Mouse (Mus musculus) cerebellum, postnatal 36 days (tissue): ENCODE results near the gene Col10a1.
"Not testable (repeated sequence)": the region's sequence is repeated elsewhere in the genome, so short reads cannot be mapped to it uniquely, and the experiment has no call there.

Experiments
- DNase-seq, 2 experiments: peaks; one replicate each; pipeline ENCODE4 v3.0.0; 2021 to 2022; ENCODE audit warnings: mixed read lengths in 2 of 2

Gene Col10a1

DNA sequence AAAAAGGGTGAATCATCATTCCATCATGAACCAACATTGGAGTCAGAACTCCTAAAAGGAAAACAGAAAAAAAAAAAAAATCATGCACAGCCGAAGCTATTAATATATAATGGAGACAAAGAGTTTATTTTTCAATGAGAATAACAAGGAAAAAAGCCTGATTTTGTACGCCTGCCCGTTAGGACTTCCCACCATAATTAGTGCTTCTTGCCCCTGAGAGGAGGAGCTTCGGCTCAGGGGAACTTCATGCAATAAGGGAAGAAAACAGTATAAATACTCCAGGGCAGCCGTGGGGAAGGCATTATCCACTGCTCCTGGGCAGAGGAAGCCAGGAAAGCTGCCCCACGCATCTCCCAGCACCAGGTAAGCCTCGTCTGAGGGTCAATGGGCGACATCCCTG is at the start of gene Col10a1:
Gene Col10a1, plus strand, starts transcription at position 301 of the 400 bp plus-strand sequence.
- no peak for DNase-seq

DNA sequence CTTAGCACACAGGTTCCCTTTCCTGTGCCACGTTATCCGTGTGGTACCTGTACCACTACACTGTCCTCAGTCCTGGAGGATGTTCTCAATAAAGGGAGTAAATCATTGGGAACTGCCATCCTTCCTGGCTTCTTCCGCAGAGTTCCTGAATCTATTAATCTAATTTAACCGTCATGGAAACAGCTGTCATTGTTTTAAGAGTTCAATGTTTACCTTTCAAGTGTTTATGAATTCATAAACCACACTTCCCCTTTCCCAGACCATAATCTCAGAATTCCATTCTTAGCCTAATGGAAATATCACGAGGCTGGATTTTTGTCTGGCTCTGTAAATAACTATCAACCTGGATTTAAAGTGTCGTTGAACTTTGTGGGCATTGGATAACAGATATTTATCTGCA is 48.8 kb upstream of the Col10a1 start:
- no peak for DNase-seq

DNA sequence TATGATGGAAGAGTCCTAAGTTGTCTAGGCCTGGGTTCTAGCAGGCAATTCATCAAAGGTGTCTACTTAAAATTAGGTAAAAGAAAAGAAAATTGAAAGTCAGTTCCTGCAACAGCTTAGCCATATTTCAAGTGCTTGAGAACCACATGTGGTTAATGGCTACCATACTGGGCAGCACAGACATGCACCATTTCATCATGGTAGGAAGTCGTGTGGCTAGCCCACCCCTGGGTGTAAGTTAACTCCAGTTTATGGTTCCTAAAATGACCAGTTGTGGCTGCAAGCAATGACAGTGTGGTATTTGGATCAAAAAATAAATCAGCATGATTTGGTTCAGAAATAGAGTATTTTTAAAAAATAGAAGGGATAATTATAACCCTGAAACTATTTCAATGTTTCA is 47.9 kb upstream of the Col10a1 start:
- DNase-seq: no peak

DNA sequence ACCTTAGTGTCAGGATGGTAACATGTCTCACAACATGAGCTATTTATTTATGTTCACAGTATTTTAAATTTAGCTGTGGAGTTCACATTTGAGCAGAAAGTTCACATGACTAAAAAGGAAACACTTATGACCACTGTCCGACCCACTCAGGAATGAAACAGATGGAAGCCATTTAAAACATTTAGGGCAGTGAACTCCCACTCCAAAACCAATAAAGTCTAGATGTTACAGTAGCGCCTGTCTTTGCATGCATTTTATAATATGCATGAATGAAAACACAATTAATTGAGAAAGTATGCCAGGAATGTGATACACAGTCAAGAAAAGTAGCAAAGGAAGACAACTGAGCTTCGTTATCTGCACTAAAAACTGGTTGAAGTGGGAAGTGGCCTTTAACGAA is 37.6 kb upstream of the Col10a1 start:
- DNase-seq: no peak

DNA sequence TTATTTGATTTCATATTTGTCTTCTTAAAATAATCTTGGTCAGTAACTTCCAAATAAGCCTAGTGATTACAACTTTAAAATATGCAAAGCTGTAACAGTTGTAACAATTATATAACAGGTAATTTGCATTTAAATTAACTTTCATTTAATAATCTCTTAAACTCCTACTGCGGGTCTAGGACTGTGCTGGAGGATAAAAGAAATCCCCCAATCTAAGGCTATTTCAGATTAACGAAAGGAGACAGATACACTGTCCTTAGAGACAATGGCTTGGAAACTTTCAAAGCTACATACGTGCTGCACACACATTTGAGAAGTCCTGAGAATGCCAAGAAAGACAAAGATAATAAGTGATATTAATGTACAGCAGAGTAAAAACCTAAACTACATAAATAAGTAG is 31.5 kb upstream of the Col10a1 start:
- DNase-seq: no peak

DNA sequence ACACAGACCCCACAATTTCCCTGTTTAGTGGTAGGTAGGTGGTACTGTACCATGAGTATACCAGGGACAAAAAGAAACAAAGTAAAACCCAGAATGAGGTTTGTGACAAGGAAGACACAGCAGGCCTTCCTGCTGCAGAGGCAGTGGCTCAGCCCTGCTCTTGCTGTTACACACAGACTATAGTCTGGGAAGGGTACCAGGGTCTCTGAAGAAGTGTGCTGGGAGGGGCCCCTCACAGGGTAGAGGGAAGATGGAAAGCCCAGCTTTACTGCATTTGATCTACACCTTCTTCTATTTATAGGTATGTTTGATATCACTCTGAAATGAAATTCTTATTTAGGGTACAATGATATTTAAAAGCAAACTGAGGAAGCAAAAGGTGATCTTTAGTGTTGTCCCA is 26.0 kb upstream of the Col10a1 start:
- no peak for DNase-seq

DNA sequence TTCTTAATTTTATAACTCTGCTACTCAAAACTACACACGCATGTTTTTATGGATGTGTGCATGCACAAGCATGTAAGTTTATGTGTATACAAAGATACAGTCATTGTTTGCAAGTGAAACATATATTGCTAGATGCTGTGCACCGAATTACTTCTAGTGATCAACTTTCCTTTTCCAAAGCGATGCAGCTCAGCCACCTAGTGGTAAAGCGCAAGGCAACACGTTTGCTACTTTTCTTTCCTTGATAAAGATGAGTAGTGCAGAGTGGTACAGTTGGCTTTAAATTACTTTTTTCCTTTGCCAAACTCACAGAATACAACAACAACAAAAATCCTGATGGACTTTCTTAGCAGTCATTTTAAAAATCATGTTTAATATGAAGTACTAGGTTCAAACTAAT is 21.6 kb upstream of the Col10a1 start:
- DNase-seq: no peak

DNA sequence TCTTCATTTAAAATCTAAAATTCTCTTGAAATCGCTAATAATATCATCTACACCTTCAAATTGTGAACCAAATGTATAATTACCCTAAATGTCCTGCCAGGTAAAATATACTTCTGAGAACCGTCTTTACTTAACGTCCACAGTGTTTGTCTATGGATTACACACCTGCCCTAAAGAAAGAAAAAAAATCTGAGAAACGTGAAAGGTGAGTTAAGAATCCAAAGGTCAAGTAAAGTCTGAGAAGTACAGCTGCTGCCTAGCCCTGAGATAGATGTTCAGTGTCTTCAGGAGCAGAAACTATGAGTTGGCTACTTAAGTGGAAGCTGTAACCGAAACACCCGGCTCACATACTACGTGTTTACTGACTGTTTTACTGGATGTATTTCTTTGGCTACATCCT is 16.4 kb upstream of the Col10a1 start:
- no peak for DNase-seq

DNA sequence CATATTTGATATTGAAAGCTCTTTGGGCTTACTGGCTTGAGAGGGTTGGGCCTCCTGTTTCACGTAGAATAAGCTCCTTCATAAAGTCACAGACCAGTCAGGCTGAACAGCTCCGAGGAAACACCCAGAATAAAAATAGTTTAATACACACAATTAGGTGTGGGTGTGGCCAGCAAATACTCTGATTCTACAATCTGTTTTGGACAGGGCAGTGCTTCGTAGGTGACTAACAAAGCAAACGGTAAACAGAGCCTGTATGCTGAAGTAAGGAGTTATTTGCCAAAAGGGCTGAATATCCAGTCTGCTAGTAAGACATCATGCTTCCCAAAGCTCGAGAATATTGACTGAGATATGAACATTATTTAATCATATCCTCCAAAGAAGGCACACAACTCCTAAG is 4.1 kb upstream of the Col10a1 start:
- no peak for DNase-seq

DNA sequence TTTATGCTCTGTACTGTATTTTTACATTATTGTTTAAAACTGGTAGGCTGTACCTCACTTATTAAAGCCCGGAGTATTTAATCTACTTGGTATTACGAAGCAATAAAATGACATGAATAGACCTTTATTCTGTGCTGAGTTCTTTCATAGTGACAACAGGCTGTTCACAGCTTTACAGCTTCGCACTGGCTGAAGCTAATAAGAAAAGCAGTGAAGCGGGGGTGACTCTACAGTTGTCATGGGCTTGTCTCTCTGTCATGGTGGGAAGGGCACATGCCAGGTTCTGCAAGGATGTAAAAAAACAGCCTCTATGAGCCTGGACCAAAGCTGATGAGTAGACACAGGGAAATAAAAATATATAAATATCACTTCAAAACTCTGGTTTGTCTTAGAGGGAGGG is 7.2 kb downstream of the Col10a1 start:
- DNase-seq: no peak

DNA sequence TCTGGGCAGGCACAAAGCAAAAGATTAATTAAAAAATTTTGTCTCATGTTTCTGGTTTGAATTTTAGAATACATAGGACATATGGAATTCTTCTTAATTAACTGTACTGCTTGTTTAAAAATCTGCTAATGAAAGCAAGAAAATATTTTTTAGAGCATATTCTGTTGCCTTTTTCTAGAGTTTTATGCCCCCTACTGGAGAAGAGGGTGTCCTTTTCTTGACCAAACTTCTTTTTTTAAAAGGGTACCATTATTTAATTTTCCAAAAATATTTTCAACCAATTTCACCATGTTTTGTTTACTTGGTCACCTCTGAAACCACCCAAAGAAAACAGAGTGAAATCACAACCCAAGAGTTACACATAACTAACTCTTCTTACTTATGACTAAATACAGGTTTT is 9.5 kb downstream of the Col10a1 start:
- no peak for DNase-seq

DNA sequence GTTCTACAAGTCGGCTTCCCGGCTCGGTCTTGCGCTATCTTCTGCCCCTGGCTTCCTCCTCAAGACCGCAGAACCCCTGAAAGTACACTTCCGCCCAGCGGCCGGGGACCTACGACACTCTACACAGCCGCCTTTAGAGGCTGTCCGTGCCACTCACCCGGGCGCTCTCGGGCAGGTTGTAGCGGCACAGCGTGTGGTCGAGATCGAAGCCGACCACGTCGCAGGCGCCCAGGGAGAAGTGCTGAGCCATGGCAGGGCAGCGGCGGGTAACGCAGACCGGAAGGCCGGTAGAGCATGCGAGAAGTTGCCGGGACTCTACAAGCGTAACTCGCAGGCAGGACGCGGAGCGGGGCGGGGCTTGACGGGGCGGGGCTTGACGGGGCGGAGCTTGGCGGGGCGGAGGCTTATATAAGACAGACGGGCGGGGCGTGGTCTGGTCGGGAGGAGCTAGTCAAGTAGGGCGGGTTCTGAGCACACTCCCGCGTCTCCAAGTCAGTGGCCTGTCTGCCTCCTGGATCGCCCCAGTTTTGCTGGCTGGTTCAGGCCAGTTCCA is 28.5 kb downstream of the Col10a1 start, which contains the start of gene Nt5dc1:
Gene Nt5dc1, minus strand, starts transcription at position 349 of the 553 bp plus-strand sequence.
- peak; percentile 89 to 91 for DNase-seq

DNA sequence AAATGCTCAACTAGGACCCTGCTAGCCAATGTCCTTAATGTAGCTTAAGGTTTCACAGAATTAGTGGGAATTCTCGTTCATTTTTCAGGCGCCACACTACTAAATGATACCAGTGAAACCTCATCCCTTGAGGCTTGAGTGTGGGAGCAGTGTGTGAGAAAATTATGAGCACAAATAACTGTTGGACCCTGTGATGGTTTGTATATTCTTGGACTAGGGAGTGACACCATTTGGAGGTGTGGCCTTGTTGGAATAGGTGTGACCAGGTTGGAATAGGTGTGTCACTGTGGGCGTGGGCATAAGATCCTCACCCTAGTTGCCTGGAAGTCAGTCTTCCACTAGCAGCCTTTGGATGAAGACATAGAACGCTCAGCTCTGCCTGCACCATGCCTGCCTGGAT is 29.0 kb downstream of the Col10a1 start:
- not testable (repeated sequence) for DNase-seq

DNA sequence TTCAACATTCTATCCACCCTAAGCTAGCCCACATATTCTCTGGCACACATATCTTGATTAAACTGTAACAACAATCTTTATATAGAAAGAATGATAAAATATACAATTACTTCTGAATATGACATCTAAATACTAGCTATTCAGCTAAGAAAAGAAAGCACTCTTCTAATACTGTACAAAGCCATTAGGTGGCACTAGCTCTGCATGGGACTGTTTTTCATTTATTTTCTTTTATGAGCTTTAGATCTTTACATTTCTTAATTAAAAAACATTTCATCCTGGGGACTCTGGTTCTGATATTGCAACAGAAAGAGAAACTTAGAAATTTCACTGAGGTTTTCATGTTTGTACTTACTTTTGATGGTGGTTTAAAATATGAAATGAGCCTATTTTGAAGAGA is 42.0 kb downstream of the Col10a1 start:
- DNase-seq: no peak

DNA sequence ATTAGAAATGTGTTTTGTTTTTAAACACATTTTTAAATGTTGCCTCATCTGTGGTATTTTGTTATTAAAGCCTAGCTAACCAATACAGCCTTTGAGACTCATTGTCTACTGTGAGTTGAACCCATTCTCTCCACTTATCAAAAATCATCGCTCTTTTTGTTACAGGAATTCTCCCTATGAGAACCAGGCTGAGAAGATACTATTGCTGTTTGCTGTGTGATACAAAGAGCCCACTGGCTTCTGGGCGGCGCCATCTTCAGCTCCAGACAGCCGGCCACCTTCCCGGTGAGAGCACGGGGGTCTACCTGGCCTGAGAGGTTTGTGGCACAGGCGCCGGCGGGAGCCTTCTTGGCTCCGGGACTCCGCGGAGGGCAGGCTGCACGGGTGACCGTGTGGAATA is 44.4 kb downstream of the Col10a1 start:
- DNase-seq: not testable (repeated sequence)
